Comparison of ENCODE assay signal across 7 mouse cellular contexts in the genomic region with DNA sequence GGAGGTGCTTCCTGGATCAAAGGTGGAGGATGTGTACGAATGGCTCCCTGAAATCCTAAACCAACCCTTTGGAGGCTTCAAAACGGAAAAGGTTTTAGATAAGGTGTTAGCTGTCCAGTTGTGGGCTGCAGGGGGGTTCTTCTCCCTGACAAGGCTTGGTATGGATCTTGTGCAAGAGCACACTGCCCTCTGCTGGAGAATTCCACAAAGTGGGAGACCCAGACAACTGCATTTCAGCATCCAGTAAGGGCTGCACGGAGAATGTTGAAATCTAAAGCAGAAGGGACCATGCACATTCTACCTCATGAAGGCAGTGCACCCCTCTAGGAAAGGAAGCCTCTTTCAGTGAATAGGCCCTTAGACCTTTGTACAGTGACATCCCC.
DNase-seq lines count a peak whose midpoint lies in the region; ATAC-seq and TF ChIP-seq lines count a peak whose summit lies in the region.

No protein-coding gene starts in this region.

- TF ChIP-seq POLR2A in bone marrow macrophage, adult 2 months (IDR thresholded peaks at IDR 0.05; ENCODE audit: borderline replicate concordance, low read depth, low read length), result no peak

- no peak overlapping the region for H3K9ac ChIP-seq in embryonic facial prominence, embryonic 11.5 days (replicated peaks; ENCODE audit: low read length)
- H3K9ac ChIP-seq in hindbrain, embryonic 12.5 days, result no peak overlapping the region

- ATAC-seq in embryonic facial prominence, embryonic 11.5 days (replicated peaks; ENCODE audit: insufficient number of reproducible peaks, low FRiP score, low TSS enrichment, low read depth), result no peak
- ATAC-seq in hindbrain, embryonic 12.5 days (ENCODE audit: low FRiP score), result peak; percentile 61

- peak; percentile 82 for DNase-seq in NIH3T3 (ENCODE audit: low read depth)
- DNase-seq in embryonic facial prominence, embryonic 11.5 days (ENCODE audit: low spot score), result peak; percentile 83
- peak; percentile 52 to 62 for DNase-seq in layer of hippocampus, postnatal 25 days (ENCODE audit: extremely low spot score in 1 of 2, low spot score in 1 of 2)
- peak; percentile 32 for DNase-seq in lung, postnatal 25 days (ENCODE audit: low spot score)
- DNase-seq in right cerebral cortex, postnatal 10 days (ENCODE audit: low spot score in 2 of 2), result peak; percentile 71 to 80

- WGBS in embryonic facial prominence, embryonic 11.5 days, result 17% methylated on average over 3 of the region's 3 CpGs
- WGBS in hindbrain, embryonic 12.5 days, result 18% methylated on average over 3 of the region's 3 CpGs

- peaks cover 12% of the 10 kb centered on the region for H3K4me1 ChIP-seq in bone marrow macrophage, adult 2 months (ENCODE audit: control insufficient read depth, insufficient read depth, low read length)
- H3K4me1 ChIP-seq in embryonic facial prominence, embryonic 11.5 days (ENCODE audit: control insufficient read depth, insufficient read depth, low read length), result no peaks in the 10 kb centered on the region
- H3K4me1 ChIP-seq in hindbrain, embryonic 12.5 days, result peaks cover 7% of the 10 kb centered on the region; the same call in 1 of the 2 replicates

- no peak overlapping the region for H3K27ac ChIP-seq in bone marrow macrophage, adult 2 months (ENCODE audit: insufficient read depth, low read depth, low read length)
- no peak overlapping the region for H3K27ac ChIP-seq in embryonic facial prominence, embryonic 11.5 days (replicated peaks; ENCODE audit: low read depth, low read length)
- no peak overlapping the region for H3K27ac ChIP-seq in hindbrain, embryonic 12.5 days

- no peaks in the 10 kb centered on the region for H3K36me3 ChIP-seq in embryonic facial prominence, embryonic 11.5 days (replicated peaks; ENCODE audit: control insufficient read depth, insufficient read depth, low read depth, low read length)
- no peaks in the 10 kb centered on the region for H3K36me3 ChIP-seq in hindbrain, embryonic 12.5 days

- no peaks in the 10 kb centered on the region for H3K9me3 ChIP-seq in embryonic facial prominence, embryonic 11.5 days (replicated peaks; ENCODE audit: control insufficient read depth, low read length)
- H3K9me3 ChIP-seq in hindbrain, embryonic 12.5 days (replicated peaks), result no peaks in the 10 kb centered on the region

- H3K4me2 ChIP-seq in embryonic facial prominence, embryonic 11.5 days (ENCODE audit: low read depth, low read length), result no peak overlapping the region
- no peak overlapping the region for H3K4me2 ChIP-seq in hindbrain, embryonic 12.5 days (replicated peaks)

- H3K4me3 ChIP-seq in bone marrow macrophage, adult 2 months (ENCODE audit: insufficient read depth, low read length), result no peak overlapping the region
- no peak overlapping the region for H3K4me3 ChIP-seq in embryonic facial prominence, embryonic 11.5 days (ENCODE audit: low read depth, low read length)
- no peak overlapping the region for H3K4me3 ChIP-seq in hindbrain, embryonic 12.5 days

- H3K27me3 ChIP-seq in embryonic facial prominence, embryonic 11.5 days (ENCODE audit: control insufficient read depth, insufficient read depth, low read length), result no peaks in the 10 kb centered on the region
- H3K27me3 ChIP-seq in hindbrain, embryonic 12.5 days, result no peaks in the 10 kb centered on the region

- TF ChIP-seq CTCF in bone marrow macrophage, adult 2 months (IDR thresholded peaks at IDR 0.05; ENCODE audit: low read depth, low read length), result peak; percentile 35; the same call in 1 of the 2 replicates

Comparison
In these comparisons a context has a peak if more than half of its experiments do, and no peak if none do; other contexts are left out.
1. DNase-seq: peak in every context shown above with its lines; median percentile 83 in embryonic facial prominence, embryonic 11.5 days; 82 in NIH3T3; 76 in right cerebral cortex, postnatal 10 days; 57 in layer of hippocampus, postnatal 25 days; 32 in lung, postnatal 25 days.